Mouse (Mus musculus): ENCODE results near the gene Usp16. TPM values are rescaled to one million over a fixed set of nuclear protein-coding genes. Genes with fewer than 3 reads are reported as not detected.

Gene Usp16
- total RNA-seq, 1 experiment = 51.0 TPM

DNA sequence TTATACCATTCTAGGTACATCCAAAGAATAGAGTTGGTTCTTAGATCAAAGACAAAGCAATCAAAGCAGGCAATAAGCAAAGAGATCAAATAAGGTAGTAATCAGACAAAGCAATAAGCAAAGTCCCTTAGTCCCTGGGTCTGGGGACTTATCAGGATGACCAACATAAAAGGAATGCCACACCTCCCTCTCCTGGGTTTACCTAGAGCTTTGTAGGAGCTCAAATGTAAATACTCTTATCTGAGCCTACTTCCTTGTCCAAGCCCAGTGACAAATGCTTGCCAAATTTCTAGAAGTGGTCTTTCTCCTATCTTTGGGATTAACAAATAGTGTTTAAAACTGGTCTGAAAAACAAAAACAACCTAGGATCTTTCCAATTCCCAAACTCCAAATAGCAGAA lies 11.3 kb upstream of the Usp16 start:
- Histone ChIP-seq H3K4me1 (ENCODE audit: control insufficient read depth in 2 of 2, insufficient read depth in 2 of 2, low read length in 2 of 2, poor library complexity in 1 of 2) (peaks cover 0 to 8% of the 10 kb centered on the region in 2 experiments; a peak in 1 of 4 replicates), H3K27ac (ENCODE audit: insufficient read depth, low read depth, low read length, poor library complexity, severe bottlenecking) (no peak overlapping the region), H3K9ac (ENCODE audit: insufficient read depth, low read depth, low read length, poor library complexity, severe bottlenecking) (no peak overlapping the region), H3K36me3 (ENCODE audit: control insufficient read depth, insufficient read depth, low read length, poor library complexity, severe bottlenecking) (no peaks in the 10 kb centered on the region), H3K4me3 (ENCODE audit: insufficient read depth in 1 of 2, low read depth in 1 of 2, low read length in 2 of 2, poor library complexity in 1 of 2, severe bottlenecking in 1 of 2) (no peak overlapping the region), H3K9me3 (ENCODE audit: control insufficient read depth, insufficient read depth, low read depth, low read length) (no peaks in the 10 kb centered on the region)
- no peak for TF ChIP-seq CHD2 (IDR thresholded peaks at IDR 0.05; ENCODE audit: low read depth, low read length)
- no peak for TF ChIP-seq MAFK (IDR thresholded peaks at IDR 0.05; ENCODE audit: insufficient read depth, low read depth, low read length)
- TF ChIP-seq ZNF384 (IDR thresholded peaks at IDR 0.05; ENCODE audit: low read depth, low read length) = no peak
- no peak for TF ChIP-seq ZC3H11A (IDR thresholded peaks at IDR 0.05; ENCODE audit: borderline replicate concordance, low read depth, low read length)
- no peak for TF ChIP-seq HCFC1 (IDR thresholded peaks at IDR 0.05; ENCODE audit: borderline replicate concordance, insufficient read depth, low read length)
- in situ Hi-C loops (cut with MboI; ENCODE audit: low sequenced_read_pairs in 2 of 2, unreplicated experiment in 2 of 2) = no loop called here
- DNase-seq (ENCODE audit: low read depth, low spot score) = no peak

GRCm38 (mm10) chr16:87444071-87444470 lies 10.4 kb upstream of the Usp16 start:
- no peak for DNase-seq (ENCODE audit: low read depth, low spot score)
- in situ Hi-C loops (cut with MboI; ENCODE audit: low sequenced_read_pairs in 2 of 2, unreplicated experiment in 2 of 2) = no loop called here
- Histone ChIP-seq H3K36me3 (ENCODE audit: control insufficient read depth, insufficient read depth, low read length, poor library complexity, severe bottlenecking) (no peaks in the 10 kb centered on the region), H3K27ac (ENCODE audit: insufficient read depth, low read depth, low read length, poor library complexity, severe bottlenecking) (no peak overlapping the region), H3K9ac (ENCODE audit: insufficient read depth, low read depth, low read length, poor library complexity, severe bottlenecking) (no peak overlapping the region), H3K4me1 (ENCODE audit: control insufficient read depth in 2 of 2, insufficient read depth in 2 of 2, low read length in 2 of 2, poor library complexity in 1 of 2) (peaks cover 0 to 6% of the 10 kb centered on the region in 2 experiments; a peak in 1 of 4 replicates), H3K4me3 (ENCODE audit: insufficient read depth in 1 of 2, low read depth in 1 of 2, low read length in 2 of 2, poor library complexity in 1 of 2, severe bottlenecking in 1 of 2) (no peak overlapping the region), H3K9me3 (ENCODE audit: control insufficient read depth, insufficient read depth, low read depth, low read length) (no peaks in the 10 kb centered on the region)
- no peak for TF ChIP-seq CHD2 (IDR thresholded peaks at IDR 0.05; ENCODE audit: low read depth, low read length)
- TF ChIP-seq HCFC1 (IDR thresholded peaks at IDR 0.05; ENCODE audit: borderline replicate concordance, insufficient read depth, low read length) = no peak
- TF ChIP-seq MAFK (IDR thresholded peaks at IDR 0.05; ENCODE audit: insufficient read depth, low read depth, low read length) = no peak
- TF ChIP-seq ZC3H11A (IDR thresholded peaks at IDR 0.05; ENCODE audit: borderline replicate concordance, low read depth, low read length) = no peak
- no peak for TF ChIP-seq ZNF384 (IDR thresholded peaks at IDR 0.05; ENCODE audit: low read depth, low read length)

GRCm38 (mm10) chr16:87445110-87445509 lies 9.4 kb upstream of the Usp16 start:
- H3K4me3 ChIP-seq (ENCODE audit: insufficient read depth in 1 of 2, low read depth in 1 of 2, low read length in 2 of 2, poor library complexity in 1 of 2, severe bottlenecking in 1 of 2) = no peak overlapping the region
- in situ Hi-C loops (cut with MboI; ENCODE audit: low sequenced_read_pairs in 2 of 2, unreplicated experiment in 2 of 2) = no loop called here
- H3K27ac ChIP-seq (ENCODE audit: insufficient read depth, low read depth, low read length, poor library complexity, severe bottlenecking) = no peak overlapping the region
- H3K9me3 ChIP-seq (ENCODE audit: control insufficient read depth, insufficient read depth, low read depth, low read length) = no peaks in the 10 kb centered on the region
- no peaks in the 10 kb centered on the region for H3K36me3 ChIP-seq (ENCODE audit: control insufficient read depth, insufficient read depth, low read length, poor library complexity, severe bottlenecking)
- no peak for TF ChIP-seq ZNF384 (IDR thresholded peaks at IDR 0.05; ENCODE audit: low read depth, low read length)
- no peak for TF ChIP-seq MAFK (IDR thresholded peaks at IDR 0.05; ENCODE audit: insufficient read depth, low read depth, low read length)
- no peak for TF ChIP-seq ZC3H11A (IDR thresholded peaks at IDR 0.05; ENCODE audit: borderline replicate concordance, low read depth, low read length)
- no peak for TF ChIP-seq CHD2 (IDR thresholded peaks at IDR 0.05; ENCODE audit: low read depth, low read length)
- TF ChIP-seq HCFC1 (IDR thresholded peaks at IDR 0.05; ENCODE audit: borderline replicate concordance, insufficient read depth, low read length) = no peak
- no peak for DNase-seq (ENCODE audit: low read depth, low spot score)
- H3K4me1 ChIP-seq (ENCODE audit: control insufficient read depth in 2 of 2, insufficient read depth in 2 of 2, low read length in 2 of 2, poor library complexity in 1 of 2) = peaks cover 0 to 6% of the 10 kb centered on the region in 2 experiments; a peak in 1 of 4 replicates
- no peak overlapping the region for H3K9ac ChIP-seq (ENCODE audit: insufficient read depth, low read depth, low read length, poor library complexity, severe bottlenecking)

DNA sequence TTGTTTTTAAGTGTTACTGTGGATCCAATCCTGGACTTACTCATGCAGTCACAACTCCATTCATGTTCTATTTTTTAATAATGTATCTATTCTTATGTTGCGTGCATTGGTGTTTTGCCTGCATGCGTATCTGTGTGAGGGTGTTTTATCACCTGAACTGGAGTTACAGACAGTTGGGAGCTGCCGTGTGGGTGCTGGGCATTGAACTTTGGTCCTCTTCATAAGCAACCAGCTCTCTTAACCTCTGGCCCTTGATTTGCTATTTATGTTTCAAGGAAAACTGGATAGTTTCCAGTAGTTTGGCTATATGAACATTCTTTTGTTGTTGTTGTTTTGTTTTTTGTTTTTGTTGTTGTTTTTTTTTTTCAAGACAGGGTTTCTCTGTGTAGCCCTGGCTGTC lies 9.0 kb upstream of the Usp16 start:
- DNase-seq (ENCODE audit: low read depth, low spot score) = no peak
- in situ Hi-C loops (cut with MboI; ENCODE audit: low sequenced_read_pairs in 2 of 2, unreplicated experiment in 2 of 2) = no loop called here
- no peak overlapping the region for H3K27ac ChIP-seq (ENCODE audit: insufficient read depth, low read depth, low read length, poor library complexity, severe bottlenecking)
- no peak overlapping the region for H3K4me3 ChIP-seq (ENCODE audit: insufficient read depth in 1 of 2, low read depth in 1 of 2, low read length in 2 of 2, poor library complexity in 1 of 2, severe bottlenecking in 1 of 2)
- no peaks in the 10 kb centered on the region for H3K36me3 ChIP-seq (ENCODE audit: control insufficient read depth, insufficient read depth, low read length, poor library complexity, severe bottlenecking)
- no peaks in the 10 kb centered on the region for H3K9me3 ChIP-seq (ENCODE audit: control insufficient read depth, insufficient read depth, low read depth, low read length)
- TF ChIP-seq MAFK (IDR thresholded peaks at IDR 0.05; ENCODE audit: insufficient read depth, low read depth, low read length) = no peak
- no peak for TF ChIP-seq CHD2 (IDR thresholded peaks at IDR 0.05; ENCODE audit: low read depth, low read length)
- no peak for TF ChIP-seq ZNF384 (IDR thresholded peaks at IDR 0.05; ENCODE audit: low read depth, low read length)
- no peak for TF ChIP-seq HCFC1 (IDR thresholded peaks at IDR 0.05; ENCODE audit: borderline replicate concordance, insufficient read depth, low read length)
- H3K4me1 ChIP-seq (ENCODE audit: control insufficient read depth in 2 of 2, insufficient read depth in 2 of 2, low read length in 2 of 2, poor library complexity in 1 of 2) = peaks cover 0 to 6% of the 10 kb centered on the region in 2 experiments; a peak in 1 of 4 replicates
- no peak overlapping the region for H3K9ac ChIP-seq (ENCODE audit: insufficient read depth, low read depth, low read length, poor library complexity, severe bottlenecking)

DNA sequence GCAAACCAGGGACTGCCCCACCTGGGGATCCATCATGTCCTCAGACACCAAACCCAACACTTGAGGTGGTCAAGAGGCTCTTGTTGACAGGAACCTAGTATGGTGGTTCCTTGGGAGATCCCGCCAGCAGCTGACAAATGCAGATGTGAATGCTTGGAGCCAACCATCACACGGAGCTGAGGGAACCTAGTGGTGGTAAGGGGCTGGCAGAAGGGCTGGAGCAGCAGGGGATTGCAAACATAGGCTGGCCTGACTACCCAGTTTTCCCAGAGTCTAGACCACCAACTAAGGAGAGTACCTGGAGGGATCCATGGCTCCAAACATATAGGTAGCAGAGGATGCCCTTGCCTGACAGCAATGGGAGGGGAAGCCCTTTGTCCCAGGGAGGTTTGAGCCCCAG lies 1.3 kb upstream of the Usp16 start:
- Histone ChIP-seq H3K9me3 (ENCODE audit: control insufficient read depth, insufficient read depth, low read depth, low read length) (no peaks in the 10 kb centered on the region), H3K4me3 (ENCODE audit: insufficient read depth in 1 of 2, low read depth in 1 of 2, low read length in 2 of 2, poor library complexity in 1 of 2, severe bottlenecking in 1 of 2) (no peak overlapping the region), H3K4me1 (ENCODE audit: control insufficient read depth in 2 of 2, insufficient read depth in 2 of 2, low read length in 2 of 2, poor library complexity in 1 of 2) (peaks cover 3 to 7% of the 10 kb centered on the region in 2 experiments; a peak in 2 of 4 replicates), H3K27ac (ENCODE audit: insufficient read depth, low read depth, low read length, poor library complexity, severe bottlenecking) (no peak overlapping the region), H3K36me3 (ENCODE audit: control insufficient read depth, insufficient read depth, low read length, poor library complexity, severe bottlenecking) (no peaks in the 10 kb centered on the region), H3K9ac (ENCODE audit: insufficient read depth, low read depth, low read length, poor library complexity, severe bottlenecking) (no peak overlapping the region)
- no peak for DNase-seq (ENCODE audit: low read depth, low spot score)
- in situ Hi-C loops (cut with MboI; ENCODE audit: low sequenced_read_pairs in 2 of 2, unreplicated experiment in 2 of 2) = no loop called here
- TF ChIP-seq ZNF384 (IDR thresholded peaks at IDR 0.05; ENCODE audit: low read depth, low read length) (no peak), MAFK (IDR thresholded peaks at IDR 0.05; ENCODE audit: insufficient read depth, low read depth, low read length) (no peak), CHD2 (IDR thresholded peaks at IDR 0.05; ENCODE audit: low read depth, low read length) (no peak), ZC3H11A (IDR thresholded peaks at IDR 0.05; ENCODE audit: borderline replicate concordance, low read depth, low read length) (no peak), HCFC1 (IDR thresholded peaks at IDR 0.05; ENCODE audit: borderline replicate concordance, insufficient read depth, low read length) (no peak)
